Mouse (Mus musculus): ENCODE data around the gene Gak. TPM values are rescaled to one million over a fixed set of nuclear protein-coding genes. Genes with fewer than 3 reads are reported as not detected.

Gene Gak
- polyA plus RNA-seq, 1 experiment from 2014 or later, result 46.4 TPM

- Histone ChIP-seq H3K9me3 (ENCODE audit: control insufficient read depth, low read length) (no peaks in the 10 kb centered on the region), H3K9ac (ENCODE audit: low read length) (no peak overlapping the region), H3K4me1 (ENCODE audit: control insufficient read depth, insufficient read depth, low read length) (no peaks in the 10 kb centered on the region), H3K4me3 (ENCODE audit: low read depth, low read length) (no peak overlapping the region), H3K27ac (replicated peaks; ENCODE audit: low read depth, low read length) (no peak overlapping the region), H3K36me3 (ENCODE audit: control insufficient read depth, insufficient read depth, low read length) (peaks cover 19% of the 10 kb centered on the region), H3K4me2 (ENCODE audit: low read depth, severe bottlenecking) (no peak overlapping the region), H3K27me3 (ENCODE audit: control insufficient read depth, insufficient read depth, low read length) (no peaks in the 10 kb centered on the region)
- 93% methylated on average over 1 of the region's 1 CpGs for WGBS
- no peak for ATAC-seq (ENCODE audit: insufficient number of reproducible peaks, low FRiP score, low TSS enrichment, low read depth)
- DNase-seq (ENCODE audit: low spot score), result no peak
Observed at GRCm38 (mm10) chr5:108599923-108600322, 29.6 kb downstream of the Gak start.

GRCm38 (mm10) chr5:108581361-108581891 is 48.1 kb downstream of the Gak start:
- no peaks in the 10 kb centered on the region for H3K9me3 ChIP-seq (ENCODE audit: control insufficient read depth, low read length)
- H3K27me3 ChIP-seq (ENCODE audit: control insufficient read depth, insufficient read depth, low read length), result no peaks in the 10 kb centered on the region

GRCm38 (mm10) chr5:108573054-108573453 is 56.5 kb downstream of the Gak start:
- 92% methylated on average over 6 of the region's 6 CpGs for WGBS
- peaks cover 37% of the 10 kb centered on the region for H3K36me3 ChIP-seq (ENCODE audit: control insufficient read depth, insufficient read depth, low read length)

More at GRCm38 (mm10) chr5:108581361-108581891, 48.1 kb downstream of the Gak start:
- Histone ChIP-seq H3K36me3 (ENCODE audit: control insufficient read depth, insufficient read depth, low read length) (peaks cover 22% of the 10 kb centered on the region), H3K4me2 (ENCODE audit: low read depth, severe bottlenecking) (no peak overlapping the region), H3K27ac (replicated peaks; ENCODE audit: low read depth, low read length) (no peak overlapping the region), H3K9ac (ENCODE audit: low read length) (no peak overlapping the region), H3K4me3 (ENCODE audit: low read depth, low read length) (no peak overlapping the region), H3K4me1 (ENCODE audit: control insufficient read depth, insufficient read depth, low read length) (no peaks in the 10 kb centered on the region)
- ATAC-seq (ENCODE audit: insufficient number of reproducible peaks, low FRiP score, low TSS enrichment, low read depth) (no peak), DNase-seq (ENCODE audit: low spot score) (no peak)
- 90% methylated on average over 3 of the region's 3 CpGs for WGBS

GRCm38 (mm10) chr5:108570991-108571390 is 58.6 kb downstream of the Gak start:
- no peaks in the 10 kb centered on the region for H3K4me1 ChIP-seq (ENCODE audit: control insufficient read depth, insufficient read depth, low read length)
- H3K4me2 ChIP-seq (ENCODE audit: low read depth, severe bottlenecking), result no peak overlapping the region
- WGBS, result 94% methylated on average over 1 of the region's 1 CpGs
- peaks cover 29% of the 10 kb centered on the region for H3K36me3 ChIP-seq (ENCODE audit: control insufficient read depth, insufficient read depth, low read length)
- no peaks in the 10 kb centered on the region for H3K9me3 ChIP-seq (ENCODE audit: control insufficient read depth, low read length)
- DNase-seq (ENCODE audit: low spot score) (no peak), ATAC-seq (ENCODE audit: insufficient number of reproducible peaks, low FRiP score, low TSS enrichment, low read depth) (no peak)
- H3K27me3 ChIP-seq (ENCODE audit: control insufficient read depth, insufficient read depth, low read length), result no peaks in the 10 kb centered on the region
- no peak overlapping the region for H3K27ac ChIP-seq (replicated peaks; ENCODE audit: low read depth, low read length)
- H3K4me3 ChIP-seq (ENCODE audit: low read depth, low read length), result no peak overlapping the region
- H3K9ac ChIP-seq (ENCODE audit: low read length), result no peak overlapping the region

More at GRCm38 (mm10) chr5:108573054-108573453, 56.5 kb downstream of the Gak start:
- H3K27ac ChIP-seq (replicated peaks; ENCODE audit: low read depth, low read length), result no peak overlapping the region
- DNase-seq (ENCODE audit: low spot score) (no peak), ATAC-seq (ENCODE audit: insufficient number of reproducible peaks, low FRiP score, low TSS enrichment, low read depth) (no peak)
- H3K4me1 ChIP-seq (ENCODE audit: control insufficient read depth, insufficient read depth, low read length), result no peaks in the 10 kb centered on the region
- H3K4me2 ChIP-seq (ENCODE audit: low read depth, severe bottlenecking), result no peak overlapping the region
- H3K9me3 ChIP-seq (ENCODE audit: control insufficient read depth, low read length), result no peaks in the 10 kb centered on the region
- H3K27me3 ChIP-seq (ENCODE audit: control insufficient read depth, insufficient read depth, low read length), result no peaks in the 10 kb centered on the region
- H3K9ac ChIP-seq (ENCODE audit: low read length), result no peak overlapping the region
- H3K4me3 ChIP-seq (ENCODE audit: low read depth, low read length), result no peak overlapping the region

- Histone ChIP-seq H3K9ac (ENCODE audit: low read length) (no peak overlapping the region), H3K4me3 (ENCODE audit: low read depth, low read length) (no peak overlapping the region), H3K4me1 (ENCODE audit: control insufficient read depth, insufficient read depth, low read length) (no peaks in the 10 kb centered on the region), H3K27me3 (ENCODE audit: control insufficient read depth, insufficient read depth, low read length) (no peaks in the 10 kb centered on the region), H3K4me2 (ENCODE audit: low read depth, severe bottlenecking) (no peak overlapping the region), H3K27ac (replicated peaks; ENCODE audit: low read depth, low read length) (no peak overlapping the region), H3K36me3 (ENCODE audit: control insufficient read depth, insufficient read depth, low read length) (peaks cover 17% of the 10 kb centered on the region), H3K9me3 (ENCODE audit: control insufficient read depth, low read length) (no peaks in the 10 kb centered on the region)
- no peak for ATAC-seq (ENCODE audit: insufficient number of reproducible peaks, low FRiP score, low TSS enrichment, low read depth)
- 87% methylated on average over 2 of the region's 2 CpGs for WGBS
- no peak for DNase-seq (ENCODE audit: low spot score)
Observed at GRCm38 (mm10) chr5:108567104-108567503, 62.5 kb downstream of the Gak start.

- Histone ChIP-seq H3K4me1 (ENCODE audit: control insufficient read depth, insufficient read depth, low read length) (no peaks in the 10 kb centered on the region), H3K9me3 (ENCODE audit: control insufficient read depth, low read length) (no peaks in the 10 kb centered on the region), H3K27me3 (ENCODE audit: control insufficient read depth, insufficient read depth, low read length) (no peaks in the 10 kb centered on the region), H3K4me2 (ENCODE audit: low read depth, severe bottlenecking) (no peak overlapping the region), H3K9ac (ENCODE audit: low read length) (no peak overlapping the region), H3K4me3 (ENCODE audit: low read depth, low read length) (no peak overlapping the region), H3K36me3 (ENCODE audit: control insufficient read depth, insufficient read depth, low read length) (peaks cover 17% of the 10 kb centered on the region), H3K27ac (replicated peaks; ENCODE audit: low read depth, low read length) (no peak overlapping the region)
- DNase-seq (ENCODE audit: low spot score), result no peak
- 92% methylated on average over 4 of the region's 4 CpGs for WGBS
- no peak for ATAC-seq (ENCODE audit: insufficient number of reproducible peaks, low FRiP score, low TSS enrichment, low read depth)
Observed at GRCm38 (mm10) chr5:108566523-108566922, 63.0 kb downstream of the Gak start.

GRCm38 (mm10) chr5:108565381-108565780 is 64.2 kb downstream of the Gak start:
- 91% methylated on average over 2 of the region's 2 CpGs for WGBS
- no peak for ATAC-seq (ENCODE audit: insufficient number of reproducible peaks, low FRiP score, low TSS enrichment, low read depth)
- H3K4me2 ChIP-seq (ENCODE audit: low read depth, severe bottlenecking), result no peak overlapping the region

GRCm38 (mm10) chr5:108564346-108564745 is 65.2 kb downstream of the Gak start:
- H3K27ac ChIP-seq (replicated peaks; ENCODE audit: low read depth, low read length), result no peak overlapping the region
- no peak for ATAC-seq (ENCODE audit: insufficient number of reproducible peaks, low FRiP score, low TSS enrichment, low read depth)
- no peak for DNase-seq (ENCODE audit: low spot score)
- 91% methylated on average over 3 of the region's 3 CpGs for WGBS
- no peak overlapping the region for H3K9ac ChIP-seq (ENCODE audit: low read length)
- H3K27me3 ChIP-seq (ENCODE audit: control insufficient read depth, insufficient read depth, low read length), result no peaks in the 10 kb centered on the region
- H3K4me2 ChIP-seq (ENCODE audit: low read depth, severe bottlenecking), result no peak overlapping the region
- H3K9me3 ChIP-seq (ENCODE audit: control insufficient read depth, low read length), result no peaks in the 10 kb centered on the region; the same call in 1 of the 2 replicates
- H3K36me3 ChIP-seq (ENCODE audit: control insufficient read depth, insufficient read depth, low read length), result no peaks in the 10 kb centered on the region
- H3K4me1 ChIP-seq (ENCODE audit: control insufficient read depth, insufficient read depth, low read length), result no peaks in the 10 kb centered on the region
- no peak overlapping the region for H3K4me3 ChIP-seq (ENCODE audit: low read depth, low read length)

More at GRCm38 (mm10) chr5:108565381-108565780, 64.2 kb downstream of the Gak start:
- Histone ChIP-seq H3K9ac (ENCODE audit: low read length) (no peak overlapping the region), H3K9me3 (ENCODE audit: control insufficient read depth, low read length) (no peaks in the 10 kb centered on the region; the same call in 1 of the 2 replicates), H3K27me3 (ENCODE audit: control insufficient read depth, insufficient read depth, low read length) (no peaks in the 10 kb centered on the region), H3K27ac (replicated peaks; ENCODE audit: low read depth, low read length) (no peak overlapping the region), H3K4me3 (ENCODE audit: low read depth, low read length) (no peak overlapping the region), H3K36me3 (ENCODE audit: control insufficient read depth, insufficient read depth, low read length) (peaks cover 8% of the 10 kb centered on the region), H3K4me1 (ENCODE audit: control insufficient read depth, insufficient read depth, low read length) (no peaks in the 10 kb centered on the region)
- no peak for DNase-seq (ENCODE audit: low spot score)

GRCm38 (mm10) chr5:108562483-108562882 is 67.1 kb downstream of the Gak start:
- WGBS, result 85% methylated on average over 2 of the region's 2 CpGs
- DNase-seq (ENCODE audit: low spot score) (no peak), ATAC-seq (ENCODE audit: insufficient number of reproducible peaks, low FRiP score, low TSS enrichment, low read depth) (no peak)
- Histone ChIP-seq H3K4me3 (ENCODE audit: low read depth, low read length) (no peak overlapping the region), H3K36me3 (ENCODE audit: control insufficient read depth, insufficient read depth, low read length) (no peaks in the 10 kb centered on the region), H3K9me3 (ENCODE audit: control insufficient read depth, low read length) (no peaks in the 10 kb centered on the region; the same call in 1 of the 2 replicates), H3K4me2 (ENCODE audit: low read depth, severe bottlenecking) (no peak overlapping the region), H3K4me1 (ENCODE audit: control insufficient read depth, insufficient read depth, low read length) (no peaks in the 10 kb centered on the region), H3K9ac (ENCODE audit: low read length) (no peak overlapping the region), H3K27ac (replicated peaks; ENCODE audit: low read depth, low read length) (no peak overlapping the region), H3K27me3 (ENCODE audit: control insufficient read depth, insufficient read depth, low read length) (no peaks in the 10 kb centered on the region)

Measured in limb, embryonic 11.5 days (tissue).